Mouse (Mus musculus): ENCODE measurements around the gene Fam189a1. TPM values are rescaled to one million over a fixed set of nuclear protein-coding genes. Genes with fewer than 3 reads are reported as not detected.

The Fam189a1 gene
- total RNA-seq (2023), result not detected

DNA sequence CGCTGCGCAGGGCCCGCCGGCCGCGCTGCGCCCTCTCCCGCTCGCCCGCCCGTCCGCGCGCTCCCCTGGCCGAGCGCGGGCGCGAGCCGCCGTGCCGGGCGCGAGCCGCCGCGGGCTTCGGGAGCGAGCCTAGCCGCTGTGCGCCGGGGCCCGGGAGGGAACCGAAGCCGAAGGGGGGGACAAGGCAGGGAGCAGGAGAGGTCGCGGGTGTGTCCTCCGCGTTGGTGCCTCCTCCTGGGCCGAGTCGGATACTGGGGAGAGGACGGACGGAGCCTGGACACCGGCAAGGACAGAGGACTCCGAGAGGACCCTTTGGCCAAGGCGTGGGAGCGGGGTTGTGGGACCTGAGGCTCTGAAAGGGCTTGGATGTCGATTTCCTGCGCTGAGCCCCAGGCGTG, at the start of gene Fam189a1:
TSS of gene Fam189a1 (minus strand) at position 57 of the 398 bp plus-strand sequence.

DNA sequence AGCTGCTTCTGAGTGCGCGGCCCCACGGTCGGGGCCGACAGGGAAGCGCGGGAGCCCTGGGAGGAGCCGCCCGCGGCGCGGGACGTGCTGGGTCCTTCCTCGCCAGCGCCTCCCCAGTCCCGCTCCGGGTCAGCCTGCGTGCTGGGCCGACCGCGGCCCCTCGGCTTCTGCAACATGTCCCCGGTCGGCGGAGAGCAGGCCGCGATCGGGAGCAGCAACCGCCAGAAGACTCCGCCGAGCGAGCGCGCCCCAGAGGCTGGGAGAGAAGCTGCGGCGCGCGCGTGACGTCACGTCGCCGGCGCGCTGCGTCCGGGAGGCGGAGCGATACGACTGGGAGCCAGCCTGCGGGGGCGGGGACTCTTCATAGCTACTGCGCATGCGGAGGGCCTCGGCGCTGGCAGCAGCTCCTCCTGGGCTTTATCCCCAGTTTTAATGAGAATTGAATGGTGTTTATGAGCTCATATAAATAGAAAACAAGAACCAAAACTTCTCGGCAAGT, 283.6 kb downstream of the Fam189a1 start, which contains the start of gene Nsmce3:
TSS of gene Nsmce3 (minus strand) at position 255 of the 499 bp plus-strand sequence.

